Mouse (Mus musculus) 3134 (cell line): ENCODE measurements around the gene Hap1.
A peak's percentile ranks its signal among the peaks of the same experiment; 100 is the strongest.
"Not testable (repeated sequence)": the region's sequence is repeated elsewhere in the genome, so short reads cannot be mapped to it uniquely, and the experiment has no call there.

Source experiments
- DNase-seq: peaks from one replicate; pipeline ENCODE4 v3.0.0-alpha.2; 2011; ENCODE audit warnings: low spot score; ENCODE audit not compliant: insufficient read length; ENCODE audit errors: extremely low read depth

The Hap1 gene

DNA sequence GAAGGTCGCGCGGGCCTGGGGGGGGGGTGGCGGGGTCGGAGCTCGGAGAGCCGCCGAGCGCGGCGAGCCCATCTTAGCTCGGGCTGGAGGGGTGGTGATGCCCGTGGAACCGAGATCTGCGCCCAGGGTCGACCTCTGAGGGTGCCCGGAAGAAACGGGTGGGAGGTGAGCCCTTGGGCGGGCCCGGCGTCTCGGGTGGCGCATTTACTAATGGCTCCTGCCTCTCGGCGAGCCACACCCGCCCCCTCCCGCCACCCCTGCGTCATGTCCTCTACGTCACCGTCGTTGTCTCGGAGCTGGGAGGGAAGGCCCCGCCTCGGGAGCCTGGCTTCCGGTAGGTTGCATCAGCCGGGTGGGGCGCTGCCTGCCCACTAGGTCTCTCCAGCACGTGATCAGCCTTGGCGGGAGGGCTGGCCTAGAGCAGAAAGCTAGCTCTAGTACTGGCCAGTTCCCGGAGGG lies 35.7 kb downstream of the Hap1 start:
- DNase-seq: peak; percentile 98

DNA sequence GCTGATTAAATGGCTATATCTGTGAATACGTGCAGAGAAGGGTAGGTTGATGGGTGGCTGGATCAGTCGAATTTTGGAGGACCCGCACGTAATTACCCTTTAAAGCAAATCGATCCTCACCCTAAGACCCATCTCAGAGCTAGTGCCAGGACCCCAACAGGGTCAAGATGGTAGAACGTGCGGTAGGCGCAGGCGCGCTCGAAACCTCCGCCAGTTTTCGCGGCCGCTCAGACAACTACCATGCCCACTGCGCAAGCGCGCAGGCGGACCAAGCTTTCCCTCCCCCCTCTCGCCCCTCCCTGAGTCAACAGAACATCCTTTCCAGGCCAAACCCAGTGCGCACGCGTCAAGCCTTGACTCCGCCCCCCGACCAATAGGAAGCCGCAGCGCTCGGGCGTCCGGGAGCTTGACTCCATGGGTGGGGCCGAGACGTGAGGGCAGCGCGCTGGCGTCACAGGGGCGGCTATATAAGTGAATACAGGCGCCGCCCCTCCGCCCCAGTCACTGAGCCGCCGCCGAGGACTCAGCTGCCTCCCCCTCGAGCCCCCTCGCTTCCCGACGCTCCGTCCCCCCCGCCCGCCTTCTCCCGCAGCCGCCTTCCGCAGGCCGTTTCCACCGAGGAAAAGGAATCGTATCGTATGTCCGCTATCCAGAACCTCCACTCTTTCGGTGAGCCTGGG lies 36.3 kb downstream of the Hap1 start, which contains the start of gene Eif1:
TSS of gene Eif1 (plus strand) at position 394 of the 680 bp plus-strand sequence.
- DNase-seq: peak; percentile 99

DNA sequence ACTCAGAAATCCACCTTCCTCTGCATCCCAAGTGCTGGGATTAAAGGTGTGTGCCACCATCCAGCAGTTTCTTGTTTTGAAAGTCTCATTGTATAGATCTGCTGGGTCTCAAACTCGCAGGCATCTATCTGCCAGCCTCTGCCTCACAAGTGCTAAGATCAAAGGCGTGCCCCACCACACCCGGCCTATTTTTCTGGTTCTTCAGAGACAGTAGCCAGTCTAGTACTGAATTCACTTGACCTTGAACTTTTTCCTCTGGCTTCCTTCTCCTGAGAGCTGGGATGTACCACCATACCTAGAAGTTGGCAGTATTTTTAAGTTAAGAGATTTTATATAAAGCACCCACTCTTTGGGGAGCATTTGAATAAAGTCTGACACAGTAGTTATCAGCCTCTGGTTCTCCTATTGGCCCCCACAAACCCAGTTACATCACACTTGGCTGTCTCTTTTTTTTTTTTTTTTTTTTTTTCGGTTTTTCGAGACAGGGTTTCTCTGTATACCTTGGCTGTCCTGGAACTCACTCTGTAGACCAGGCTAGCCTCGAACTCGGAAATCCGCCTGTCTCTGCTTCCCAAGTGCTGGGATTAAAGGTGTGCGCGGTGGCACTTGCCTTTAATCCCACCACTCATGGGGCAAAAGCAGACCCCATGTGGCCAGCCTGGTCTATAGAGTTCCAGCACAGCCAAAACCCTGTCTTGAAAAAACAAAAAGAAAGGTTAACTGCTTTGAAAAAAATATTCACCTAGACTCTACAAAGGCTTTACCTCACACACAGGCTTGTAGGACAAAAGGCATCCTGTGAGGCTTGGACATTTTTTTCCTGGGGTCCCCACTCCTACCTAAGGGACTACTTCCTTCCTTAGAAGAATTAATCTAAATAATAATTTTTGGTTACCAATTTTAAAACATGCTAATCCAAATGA lies 37.1 kb downstream of the Hap1 start:
- DNase-seq: no peak

DNA sequence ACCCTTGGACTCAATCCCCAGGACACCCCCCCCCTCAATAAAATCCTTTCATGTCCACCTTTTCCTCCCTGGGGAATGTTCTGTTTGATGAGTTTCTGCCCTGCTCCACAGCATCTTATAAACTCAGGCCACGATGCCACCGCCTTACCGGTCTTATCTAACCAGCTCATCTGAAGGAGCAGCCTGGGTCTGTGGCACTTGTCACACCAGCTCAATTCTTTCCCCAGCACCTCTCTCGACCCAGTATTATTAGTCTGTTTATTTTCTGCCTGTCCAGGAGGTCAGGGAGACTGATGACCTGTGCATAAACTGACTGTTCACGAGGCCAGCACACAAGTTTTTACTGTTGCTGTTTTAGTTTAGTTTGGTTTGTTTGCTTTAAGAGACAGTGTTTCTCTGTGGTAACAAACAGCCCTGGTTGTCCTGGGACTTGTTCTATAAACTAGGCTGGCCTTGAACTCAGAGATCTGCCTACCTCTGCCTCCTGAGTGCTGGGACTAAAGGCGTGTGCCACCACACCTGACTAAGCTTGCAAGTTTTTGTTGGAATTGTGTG lies 38.0 kb downstream of the Hap1 start:
- no peak for DNase-seq

- no peak for DNase-seq
Observed at GRCm38 (mm10) chr11:100315439-100315838, 40.5 kb downstream of the Hap1 start.

DNA sequence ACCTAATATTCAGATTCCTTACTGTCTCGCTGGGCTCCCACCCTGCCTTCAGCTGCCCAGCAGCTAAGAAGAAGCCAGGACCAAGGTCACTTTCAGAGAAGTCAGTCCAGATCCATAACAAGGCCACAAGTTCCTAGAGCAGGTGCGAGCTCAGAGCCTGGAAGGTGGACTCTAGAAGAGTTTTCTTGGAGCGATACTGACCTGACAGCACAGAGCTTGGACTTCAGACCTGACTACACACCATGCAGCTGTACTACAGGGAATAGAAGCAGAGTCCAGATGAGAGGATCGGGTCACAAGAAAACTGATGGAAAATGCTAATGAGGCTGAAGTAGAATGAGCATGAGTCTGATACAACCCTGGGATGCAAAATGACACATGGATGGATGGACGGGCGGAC lies 42.5 kb downstream of the Hap1 start:
- no peak for DNase-seq

DNA sequence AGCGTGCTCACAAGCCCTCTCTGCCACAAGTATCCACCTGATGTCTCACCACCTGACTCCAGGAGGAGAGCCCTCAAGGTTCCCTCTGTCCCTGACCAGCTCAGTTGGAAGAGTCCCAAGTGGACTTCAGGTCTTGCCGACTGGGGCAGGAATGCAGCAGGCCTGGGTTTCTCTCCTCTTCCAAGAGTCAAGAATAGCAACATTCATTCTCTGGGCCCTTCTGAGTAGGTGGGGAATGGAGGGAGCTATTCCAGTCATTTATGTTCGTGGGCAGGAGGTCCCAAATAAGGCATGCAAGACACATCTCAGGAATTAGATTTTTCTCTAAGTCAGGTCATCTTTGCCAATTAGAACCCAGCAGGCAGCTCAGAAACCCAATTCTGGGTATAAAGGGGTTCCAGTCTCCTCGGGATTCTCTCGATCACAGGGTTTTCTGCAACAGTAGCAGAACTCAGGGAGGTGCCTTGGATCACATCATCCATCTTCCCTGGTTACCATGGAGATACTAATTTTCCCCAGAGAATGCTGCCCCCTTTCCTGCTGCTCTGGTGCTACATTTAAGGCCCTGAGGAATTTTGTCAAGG lies 43.7 kb downstream of the Hap1 start:
- no peak for DNase-seq

DNA sequence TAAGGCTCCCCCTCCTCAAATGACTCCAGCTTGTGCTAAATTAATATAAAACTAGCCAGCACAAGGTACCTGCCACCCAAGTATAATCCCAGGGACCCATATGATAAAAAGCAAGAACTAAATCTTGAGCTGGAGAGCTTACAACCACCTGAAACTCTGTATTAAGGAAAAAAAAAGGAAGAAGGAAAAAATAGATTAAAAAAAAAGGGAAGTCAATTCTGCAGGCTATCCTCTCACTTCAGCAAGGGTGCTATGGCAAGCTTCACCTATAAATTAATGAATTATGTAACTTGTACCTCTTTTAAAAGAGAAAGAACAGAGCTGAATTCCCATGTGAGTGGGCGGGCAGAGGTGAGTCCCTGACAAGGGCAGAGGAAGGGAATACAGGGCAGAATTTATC lies 44.3 kb downstream of the Hap1 start:
- no peak for DNase-seq

- DNase-seq: not testable (repeated sequence)
Observed at GRCm38 (mm10) chr11:100308672-100309071, 47.3 kb downstream of the Hap1 start.

DNA sequence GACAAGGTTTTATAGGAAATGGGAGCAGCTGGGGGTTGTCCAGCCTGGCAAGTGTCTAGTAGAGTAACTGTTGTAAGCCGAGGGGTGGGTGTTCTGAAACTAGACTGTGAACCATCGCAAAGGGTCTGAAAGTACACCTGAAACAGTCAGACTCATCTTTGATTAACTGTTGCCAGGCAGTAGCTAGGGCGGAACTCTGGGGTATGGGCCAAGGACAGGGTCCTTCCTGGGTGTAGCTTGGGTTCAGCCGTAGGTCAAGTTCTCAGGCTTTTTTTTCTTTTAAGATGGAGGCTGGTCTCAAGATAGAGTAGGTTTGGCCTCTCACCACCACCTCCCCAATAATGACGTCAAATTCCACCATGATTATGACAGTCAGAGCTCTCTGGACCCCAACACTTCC lies 48.0 kb downstream of the Hap1 start:
- no peak for DNase-seq

GRCm38 (mm10) chr11:100301292-100301691 lies 54.6 kb downstream of the Hap1 start:
- no peak for DNase-seq

GRCm38 (mm10) chr11:100300293-100300692 lies 55.6 kb downstream of the Hap1 start:
- no peak for DNase-seq

DNA sequence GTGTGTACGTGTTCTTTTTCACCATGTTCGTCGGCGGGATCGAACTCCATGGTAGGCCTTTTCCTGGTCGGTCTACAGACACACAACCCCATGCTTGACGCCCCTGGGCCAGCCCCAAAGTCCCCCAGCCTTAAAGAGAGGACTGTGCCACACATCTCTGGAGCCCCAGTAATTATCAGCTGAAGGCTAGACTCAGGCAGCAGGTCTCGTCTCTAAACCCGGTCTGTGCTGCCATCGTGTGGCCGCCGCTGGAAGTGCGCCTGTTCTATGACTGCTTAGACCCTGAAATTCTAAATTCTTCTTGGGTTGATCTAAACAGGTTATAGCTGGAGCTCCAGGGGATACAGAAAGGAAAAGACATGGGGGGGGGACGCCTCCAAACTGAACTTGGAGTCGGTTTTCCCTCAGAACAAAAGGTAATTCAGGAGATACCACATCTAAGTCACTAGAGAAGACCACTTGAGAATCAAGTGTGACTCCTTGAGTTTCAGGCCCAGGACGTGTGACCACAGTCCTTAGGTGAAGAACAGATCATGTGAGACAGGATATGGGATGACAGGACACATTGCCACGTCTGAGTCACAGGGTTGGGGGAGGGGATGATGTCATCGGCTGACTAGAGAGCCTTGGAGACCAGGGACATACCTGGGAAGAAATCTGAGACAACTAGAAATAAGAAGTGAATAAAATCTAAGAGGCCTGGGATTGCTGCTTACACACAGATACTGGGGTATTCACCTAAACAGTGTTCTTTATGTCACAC lies 57.5 kb downstream of the Hap1 start:
- peak; percentile 71 for DNase-seq

GRCm38 (mm10) chr11:100297801-100298200 lies 58.1 kb downstream of the Hap1 start:
- DNase-seq: no peak
